Mouse (Mus musculus): Measurements from ENCODE around the gene Sipa1l1. TPM values are rescaled to one million over a fixed set of nuclear protein-coding genes. Genes with fewer than 3 reads are reported as not detected.

Gene Sipa1l1
- polyA plus RNA-seq, 1 experiment from 2014 or later, result 37.3 TPM

DNA sequence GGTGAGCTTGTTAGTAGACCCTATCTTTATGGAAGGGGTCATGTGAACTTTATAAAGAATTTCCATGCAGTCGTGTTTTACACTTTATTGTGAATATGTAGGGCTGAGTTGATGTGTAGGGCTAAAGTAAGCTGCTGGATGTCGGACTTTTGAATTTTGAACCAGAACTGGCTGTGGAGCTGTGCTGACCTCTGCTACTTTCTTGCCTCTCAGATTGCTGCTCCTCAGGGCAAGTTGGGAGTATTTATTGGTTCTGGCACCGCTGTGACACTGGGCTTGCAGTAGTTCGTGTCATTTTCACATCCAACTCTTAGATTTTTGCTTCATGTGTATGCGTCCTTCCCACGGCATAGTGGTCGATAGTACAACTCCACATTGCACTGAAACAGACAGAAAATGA, 49.1 kb downstream of the Sipa1l1 start:
- Histone ChIP-seq H3K27me3 (ENCODE audit: insufficient read depth, low read length) (no peaks in the 10 kb centered on the region), H3K9me3 (ENCODE audit: low read length) (peaks cover 7% of the 10 kb centered on the region; the same call in 1 of the 2 replicates), H3K9ac (replicated peaks; ENCODE audit: low read length) (no peak overlapping the region), H3K4me2 (replicated peaks; ENCODE audit: low read depth, low read length) (no peak overlapping the region), H3K4me1 (ENCODE audit: insufficient read depth, low read length) (peaks cover 46% of the 10 kb centered on the region), H3K27ac (ENCODE audit: low read length) (peak overlapping the region; percentile 61), H3K36me3 (ENCODE audit: insufficient read depth, low read length) (peaks cover 6% of the 10 kb centered on the region), H3K4me3 (ENCODE audit: low read length) (no peak overlapping the region)
- 53% methylated on average over 7 of the region's 7 CpGs for WGBS
- no peak for ATAC-seq (ENCODE audit: low FRiP score, low TSS enrichment)

DNA sequence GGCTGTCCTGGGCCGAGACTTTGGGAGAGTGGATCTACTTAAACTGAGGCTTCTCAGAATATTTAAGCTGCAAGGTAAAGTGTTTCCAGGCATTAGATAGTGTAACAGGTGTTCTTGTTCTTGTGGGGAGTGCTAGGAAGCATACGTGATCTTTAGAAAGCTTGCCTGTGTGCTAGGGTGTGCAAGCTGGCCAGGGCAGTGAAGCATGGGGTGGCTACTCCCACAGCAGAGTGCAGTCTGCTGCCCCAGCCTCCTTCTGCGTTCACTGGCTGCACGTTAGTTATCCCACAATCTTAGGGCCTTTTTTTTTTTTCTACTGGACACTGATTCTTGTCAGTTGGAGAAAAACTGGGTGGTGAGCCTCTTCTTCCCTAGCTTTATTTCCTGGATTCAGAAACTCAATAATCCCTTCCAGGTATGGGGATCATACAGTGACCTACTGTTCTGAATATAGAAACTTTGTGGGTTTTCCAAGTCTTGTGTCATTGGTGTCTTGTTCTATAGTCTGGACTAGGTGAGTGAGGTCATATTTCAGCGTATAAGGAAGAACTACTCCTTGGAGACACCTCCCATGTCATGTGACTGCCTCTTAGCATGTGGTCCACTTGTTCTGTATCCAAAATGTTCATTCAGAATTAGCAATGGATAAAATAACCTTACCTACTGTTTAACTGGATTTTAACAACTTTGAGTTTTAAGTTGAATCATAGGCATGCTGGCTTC, 51.4 kb downstream of the Sipa1l1 start:
- H3K4me2 ChIP-seq (replicated peaks; ENCODE audit: low read depth, low read length), result no peak overlapping the region
- peak overlapping the region; percentile 83 for H3K27ac ChIP-seq (ENCODE audit: low read length)
- H3K9me3 ChIP-seq (ENCODE audit: low read length), result no peaks in the 10 kb centered on the region
- no peak overlapping the region for H3K9ac ChIP-seq (replicated peaks; ENCODE audit: low read length)
- WGBS, result 35% methylated on average over 5 of the region's 5 CpGs
- no peaks in the 10 kb centered on the region for H3K27me3 ChIP-seq (ENCODE audit: insufficient read depth, low read length)
- no peak overlapping the region for H3K4me3 ChIP-seq (ENCODE audit: low read length)
- ATAC-seq (ENCODE audit: low FRiP score, low TSS enrichment), result peak; percentile 77; the same call in 1 of the 2 replicates
- H3K36me3 ChIP-seq (ENCODE audit: insufficient read depth, low read length), result no peaks in the 10 kb centered on the region
- peaks cover 54% of the 10 kb centered on the region for H3K4me1 ChIP-seq (ENCODE audit: insufficient read depth, low read length)

DNA sequence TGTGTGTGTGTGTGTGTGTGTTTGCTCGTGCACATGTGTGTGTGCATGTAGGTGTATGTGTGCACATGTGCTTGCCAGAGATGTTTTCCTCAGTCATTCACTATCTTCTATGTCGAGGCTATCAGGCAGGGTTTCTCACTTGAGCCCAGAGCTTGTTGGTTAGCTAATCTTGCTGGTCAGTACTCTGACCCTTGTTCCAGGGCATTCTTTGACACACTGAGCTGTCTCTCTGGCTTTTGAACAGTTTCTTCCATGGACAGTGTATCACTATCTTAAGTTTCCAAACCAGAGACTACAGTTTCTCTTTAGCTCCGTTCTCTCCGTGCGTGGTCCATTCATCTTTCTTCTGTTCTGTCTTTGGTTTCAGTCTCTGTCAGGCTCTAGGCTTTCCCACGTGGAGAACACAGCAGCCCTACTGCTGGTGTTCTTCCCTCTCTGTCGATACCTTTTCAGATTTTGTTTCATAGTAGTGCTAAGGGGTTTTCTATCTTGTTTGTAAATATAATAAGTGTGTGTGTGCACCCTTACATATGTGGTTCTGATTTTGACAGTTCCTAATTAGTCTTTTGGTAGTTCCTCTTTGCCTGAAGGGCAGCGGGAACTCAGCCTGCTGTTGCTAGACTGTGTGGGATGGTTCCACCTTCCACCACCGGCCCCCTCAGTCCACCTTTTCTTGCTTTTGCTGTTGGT, 54.2 kb downstream of the Sipa1l1 start:
- H3K4me2 ChIP-seq (replicated peaks; ENCODE audit: low read depth, low read length), result no peak overlapping the region
- WGBS, result 56% methylated on average over 9 of the region's 9 CpGs
- H3K27ac ChIP-seq (ENCODE audit: low read length), result no peak overlapping the region
- H3K4me3 ChIP-seq (ENCODE audit: low read length), result no peak overlapping the region
- no peak overlapping the region for H3K9ac ChIP-seq (replicated peaks; ENCODE audit: low read length)
- no peak for ATAC-seq (ENCODE audit: low FRiP score, low TSS enrichment)
- H3K27me3 ChIP-seq (ENCODE audit: insufficient read depth, low read length), result no peaks in the 10 kb centered on the region
- no peaks in the 10 kb centered on the region for H3K36me3 ChIP-seq (ENCODE audit: insufficient read depth, low read length)
- peaks cover 55% of the 10 kb centered on the region for H3K4me1 ChIP-seq (ENCODE audit: insufficient read depth, low read length)
- H3K9me3 ChIP-seq (ENCODE audit: low read length), result no peaks in the 10 kb centered on the region

DNA sequence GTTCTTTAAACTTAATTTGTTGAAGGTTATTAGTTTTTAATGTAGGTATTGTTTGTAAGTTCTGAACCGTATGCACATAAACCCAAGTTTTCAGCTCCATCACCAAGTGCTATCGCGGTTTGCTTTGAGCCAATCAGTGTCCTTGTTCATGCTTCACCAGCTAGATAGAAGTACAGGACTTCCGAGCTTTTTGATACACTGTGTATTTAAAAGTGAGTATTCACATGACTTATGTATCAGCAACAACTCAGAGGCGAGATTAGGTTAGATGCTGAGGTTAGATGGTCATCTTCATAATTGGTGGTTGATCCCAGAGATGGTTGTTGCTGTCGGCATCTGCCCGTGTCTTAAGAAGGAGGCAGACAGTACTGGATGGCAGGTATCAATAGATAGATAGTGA, 55.7 kb downstream of the Sipa1l1 start:
- WGBS, result 89% methylated on average over 7 of the region's 7 CpGs

DNA sequence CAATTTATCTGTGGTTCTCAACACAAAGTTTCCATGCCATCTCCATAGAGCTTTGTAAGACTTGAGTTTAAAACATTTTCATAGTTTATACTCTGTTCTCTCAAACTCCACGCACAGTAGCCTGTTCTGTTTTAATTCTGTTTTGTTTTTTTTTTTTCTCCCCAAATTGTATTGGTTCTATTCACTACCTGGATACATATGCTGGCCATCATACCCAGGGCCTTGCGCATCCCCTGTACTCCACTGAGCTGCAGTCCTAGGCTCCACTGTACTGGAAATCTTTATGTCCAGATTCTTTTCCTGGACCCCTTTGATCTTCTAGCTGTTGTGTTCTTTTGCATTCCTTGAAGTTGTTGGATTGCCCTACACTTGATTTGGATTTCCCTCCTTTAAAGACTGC, 56.2 kb downstream of the Sipa1l1 start:
- H3K9ac ChIP-seq (replicated peaks; ENCODE audit: low read length), result no peak overlapping the region
- H3K36me3 ChIP-seq (ENCODE audit: insufficient read depth, low read length), result no peaks in the 10 kb centered on the region
- WGBS, result 93% methylated on average over 2 of the region's 2 CpGs
- H3K9me3 ChIP-seq (ENCODE audit: low read length), result no peaks in the 10 kb centered on the region
- H3K4me3 ChIP-seq (ENCODE audit: low read length), result no peak overlapping the region
- no peak overlapping the region for H3K4me2 ChIP-seq (replicated peaks; ENCODE audit: low read depth, low read length)
- peaks cover 38% of the 10 kb centered on the region for H3K4me1 ChIP-seq (ENCODE audit: insufficient read depth, low read length)
- no peak overlapping the region for H3K27ac ChIP-seq (ENCODE audit: low read length)
- H3K27me3 ChIP-seq (ENCODE audit: insufficient read depth, low read length), result no peaks in the 10 kb centered on the region
- ATAC-seq (ENCODE audit: low FRiP score, low TSS enrichment), result no peak

More for the DNA sequence above, 55.7 kb downstream of the Sipa1l1 start:
- Histone ChIP-seq H3K4me3 (ENCODE audit: low read length) (no peak overlapping the region), H3K9me3 (ENCODE audit: low read length) (no peaks in the 10 kb centered on the region), H3K4me1 (ENCODE audit: insufficient read depth, low read length) (peaks cover 40% of the 10 kb centered on the region), H3K27ac (ENCODE audit: low read length) (no peak overlapping the region), H3K4me2 (replicated peaks; ENCODE audit: low read depth, low read length) (no peak overlapping the region), H3K9ac (replicated peaks; ENCODE audit: low read length) (no peak overlapping the region), H3K36me3 (ENCODE audit: insufficient read depth, low read length) (no peaks in the 10 kb centered on the region), H3K27me3 (ENCODE audit: insufficient read depth, low read length) (no peaks in the 10 kb centered on the region)
- ATAC-seq (ENCODE audit: low FRiP score, low TSS enrichment), result no peak

DNA sequence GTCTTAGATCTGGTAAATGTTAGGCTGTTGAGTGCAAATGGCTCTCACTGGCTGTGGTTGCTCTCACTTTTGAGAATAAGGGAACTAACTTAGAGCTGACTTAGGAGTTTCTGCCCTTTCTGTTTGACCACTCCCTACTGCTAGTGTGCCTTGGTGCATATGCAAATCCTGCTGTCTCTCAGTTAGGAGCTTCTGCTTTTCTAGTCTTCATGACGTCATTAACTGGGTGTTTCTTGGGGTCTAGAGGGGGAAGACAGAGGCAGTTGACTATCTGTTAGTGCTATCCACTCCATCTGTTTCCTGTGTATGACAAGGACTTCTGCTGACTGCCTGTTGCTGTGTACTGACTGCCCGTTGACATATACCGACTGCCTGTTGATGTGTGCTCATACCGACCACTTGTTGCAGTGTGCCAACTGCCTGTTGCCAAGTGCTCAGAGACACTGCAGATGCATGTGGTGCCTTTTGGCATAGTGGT, 56.7 kb downstream of the Sipa1l1 start:
- Histone ChIP-seq H3K9me3 (ENCODE audit: low read length) (no peaks in the 10 kb centered on the region), H3K27me3 (ENCODE audit: insufficient read depth, low read length) (no peaks in the 10 kb centered on the region), H3K4me1 (ENCODE audit: insufficient read depth, low read length) (peaks cover 40% of the 10 kb centered on the region), H3K9ac (replicated peaks; ENCODE audit: low read length) (no peak overlapping the region), H3K4me2 (replicated peaks; ENCODE audit: low read depth, low read length) (no peak overlapping the region), H3K4me3 (ENCODE audit: low read length) (no peak overlapping the region), H3K36me3 (ENCODE audit: insufficient read depth, low read length) (no peaks in the 10 kb centered on the region), H3K27ac (ENCODE audit: low read length) (peak overlapping the region; percentile 49)
- peak; percentile 37; the same call in 1 of the 2 replicates for ATAC-seq (ENCODE audit: low FRiP score, low TSS enrichment)
- 41% methylated on average over 4 of the region's 4 CpGs for WGBS

DNA sequence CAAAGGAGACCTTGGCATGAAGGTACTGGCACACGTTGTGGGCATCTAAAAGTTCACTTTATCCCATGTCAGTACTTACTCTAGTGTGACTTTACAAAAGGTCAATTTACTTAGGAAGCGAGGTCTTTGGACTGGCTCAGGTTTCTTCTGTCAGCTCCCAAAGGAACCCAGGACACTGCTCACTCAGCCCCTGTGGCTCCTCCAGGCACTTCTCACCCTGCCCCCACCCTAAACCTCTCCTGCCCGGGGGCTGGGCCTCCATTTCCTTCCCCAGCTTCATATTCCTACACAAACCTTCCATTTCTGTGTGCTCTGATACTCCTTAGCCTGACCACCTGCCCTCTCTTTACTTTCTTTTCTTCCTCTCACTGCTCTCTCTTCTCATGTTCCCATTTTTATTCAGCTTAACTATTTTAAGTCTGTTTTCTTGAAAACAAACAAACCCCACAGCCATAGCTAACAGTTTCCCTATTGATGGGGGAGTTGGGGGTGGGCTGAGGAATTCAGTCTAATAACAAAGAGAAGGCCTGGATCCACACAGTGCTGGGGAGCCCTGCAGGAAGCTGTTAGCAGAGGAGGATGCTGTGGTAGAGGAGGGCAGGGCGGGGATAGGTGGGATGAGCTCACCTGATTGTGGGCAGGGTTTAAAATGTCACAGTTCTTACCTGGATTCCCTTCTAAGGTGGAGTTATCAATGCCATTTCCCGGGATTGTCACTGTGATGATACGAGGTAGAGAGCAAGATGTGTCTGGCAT, 57.4 kb downstream of the Sipa1l1 start:
- ATAC-seq (ENCODE audit: low FRiP score, low TSS enrichment), result peak; percentile 77
- H3K4me2 ChIP-seq (replicated peaks; ENCODE audit: low read depth, low read length), result no peak overlapping the region
- H3K27me3 ChIP-seq (ENCODE audit: insufficient read depth, low read length), result no peaks in the 10 kb centered on the region
- peaks cover 42% of the 10 kb centered on the region for H3K4me1 ChIP-seq (ENCODE audit: insufficient read depth, low read length)
- no peaks in the 10 kb centered on the region for H3K9me3 ChIP-seq (ENCODE audit: low read length)
- no peak overlapping the region for H3K9ac ChIP-seq (replicated peaks; ENCODE audit: low read length)
- peak overlapping the region; percentile 49 for H3K27ac ChIP-seq (ENCODE audit: low read length)
- WGBS, result 39% methylated on average over 6 of the region's 6 CpGs
- no peak overlapping the region for H3K4me3 ChIP-seq (ENCODE audit: low read length)
- no peaks in the 10 kb centered on the region for H3K36me3 ChIP-seq (ENCODE audit: insufficient read depth, low read length)

DNA sequence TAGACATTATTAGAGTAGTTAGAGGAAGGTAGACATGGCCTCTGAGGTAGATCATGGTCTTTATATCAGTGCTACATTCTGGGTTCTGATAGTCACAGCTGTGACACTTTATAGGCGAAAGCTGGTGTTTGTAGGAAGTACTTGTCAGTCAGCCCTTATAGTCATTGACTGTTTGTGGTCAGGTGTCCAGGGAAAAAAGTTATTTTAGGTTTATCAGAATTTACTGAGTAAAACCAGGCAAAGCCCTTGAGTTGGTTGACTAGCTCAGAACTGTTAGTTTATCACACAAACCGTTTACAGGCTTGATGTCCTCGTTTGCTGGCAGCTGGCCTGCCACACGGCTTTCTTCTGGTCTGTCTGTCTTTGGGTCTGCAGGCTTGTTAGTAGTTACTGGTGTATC, 61.0 kb downstream of the Sipa1l1 start:
- Histone ChIP-seq H3K27me3 (ENCODE audit: insufficient read depth, low read length) (no peaks in the 10 kb centered on the region), H3K36me3 (ENCODE audit: insufficient read depth, low read length) (0 out of 2 replicates have a peak, but pooled peaks cover 4% of the 10 kb centered on the region), H3K4me1 (ENCODE audit: insufficient read depth, low read length) (peaks cover 37% of the 10 kb centered on the region), H3K27ac (ENCODE audit: low read length) (no peak overlapping the region), H3K4me2 (replicated peaks; ENCODE audit: low read depth, low read length) (no peak overlapping the region), H3K9ac (replicated peaks; ENCODE audit: low read length) (no peak overlapping the region), H3K9me3 (ENCODE audit: low read length) (no peaks in the 10 kb centered on the region), H3K4me3 (ENCODE audit: low read length) (no peak overlapping the region)
- no peak for ATAC-seq (ENCODE audit: low FRiP score, low TSS enrichment)
- WGBS, result 61% methylated on average over 4 of the region's 4 CpGs

DNA sequence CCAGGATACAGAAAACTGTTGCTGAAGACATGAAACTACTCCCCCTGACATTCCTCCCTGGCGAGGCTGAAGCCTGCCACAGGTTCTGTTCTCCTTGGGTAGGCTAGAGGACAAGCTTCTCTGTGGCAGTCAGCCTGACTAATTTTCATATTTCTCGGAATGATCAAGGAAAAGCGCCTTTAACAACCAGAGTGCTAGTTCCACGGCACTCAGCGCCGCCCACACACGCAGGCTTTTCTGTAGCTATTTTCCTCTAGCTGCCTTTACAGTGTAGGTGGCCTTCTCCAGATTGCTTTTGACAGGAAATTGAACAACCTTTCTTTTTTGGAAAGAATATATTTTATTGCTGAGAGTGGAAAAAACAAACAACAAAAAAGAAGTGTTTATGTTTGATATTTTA, 62.1 kb downstream of the Sipa1l1 start:
- H3K4me3 ChIP-seq (ENCODE audit: low read length), result no peak overlapping the region
- no peak overlapping the region for H3K4me2 ChIP-seq (replicated peaks; ENCODE audit: low read depth, low read length)
- no peak for ATAC-seq (ENCODE audit: low FRiP score, low TSS enrichment)
- H3K4me1 ChIP-seq (ENCODE audit: insufficient read depth, low read length), result peaks cover 28% of the 10 kb centered on the region
- H3K36me3 ChIP-seq (ENCODE audit: insufficient read depth, low read length), result 0 out of 2 replicates have a peak, but pooled peaks cover 4% of the 10 kb centered on the region
- no peak overlapping the region for H3K9ac ChIP-seq (replicated peaks; ENCODE audit: low read length)
- no peaks in the 10 kb centered on the region for H3K27me3 ChIP-seq (ENCODE audit: insufficient read depth, low read length)
- WGBS, result 42% methylated on average over 7 of the region's 7 CpGs
- no peak overlapping the region for H3K27ac ChIP-seq (ENCODE audit: low read length)
- no peaks in the 10 kb centered on the region for H3K9me3 ChIP-seq (ENCODE audit: low read length)
